Mouse (Mus musculus): ENCODE measurements around the gene Bpifb2. TPM values are rescaled to one million over a fixed set of nuclear protein-coding genes. Genes with fewer than 3 reads are reported as not detected.
A peak's percentile ranks its signal among the peaks of the same experiment; 100 is the strongest.
"Not testable (repeated sequence)": the region's sequence is repeated elsewhere in the genome, so short reads cannot be mapped to it uniquely, and the experiment has no call there.

Bpifb2 gene
- polyA plus RNA-seq (2016; fragmentation: Nextera tagmentation; extraction: Ambion mirVana), result not detected in 2 replicates

DNA sequence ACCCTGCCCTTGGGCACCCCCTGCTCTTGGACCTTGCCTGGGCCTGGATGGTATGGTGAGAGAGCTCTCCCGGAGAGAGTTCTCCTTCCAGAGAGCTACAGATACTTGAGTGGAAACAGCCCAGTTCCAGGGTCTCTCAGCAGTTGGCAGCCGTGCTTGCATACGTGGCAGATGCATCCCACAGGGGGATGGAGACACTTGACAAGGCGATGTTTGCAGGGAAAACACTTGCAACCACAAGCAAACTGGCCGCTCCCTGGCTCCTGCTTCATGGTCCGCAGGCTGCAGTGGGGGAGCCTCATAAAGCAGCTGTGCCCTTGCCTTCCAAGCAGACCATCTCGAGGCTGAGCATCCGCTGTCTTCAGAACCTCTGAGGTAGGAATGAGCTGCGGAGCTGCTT lies at the start of gene Bpifb2:
Gene Bpifb2 (plus strand): TSS at position 301 of the 400 bp plus-strand sequence.
- no peak within 1 kb of the TSS for H3K4me2 ChIP-seq (replicated peaks)
- no peak within 1 kb of the TSS for H3K27ac ChIP-seq
- no peaks in the 10 kb centered on the region for H3K9me3 ChIP-seq
- no peaks in the 10 kb centered on the region for H3K36me3 ChIP-seq
- H3K27me3 ChIP-seq, result no peaks in the 10 kb centered on the region
- no peak for ATAC-seq (ENCODE audit: insufficient number of reproducible peaks, insufficient read depth, low FRiP score, low TSS enrichment)
- H3K9ac ChIP-seq, result no peak within 1 kb of the TSS
- no peak within 1 kb of the TSS for H3K4me3 ChIP-seq
- H3K4me1 ChIP-seq, result no peaks in the 10 kb centered on the region
- WGBS, result 75% methylated on average over 9 of the region's 9 CpGs

DNA sequence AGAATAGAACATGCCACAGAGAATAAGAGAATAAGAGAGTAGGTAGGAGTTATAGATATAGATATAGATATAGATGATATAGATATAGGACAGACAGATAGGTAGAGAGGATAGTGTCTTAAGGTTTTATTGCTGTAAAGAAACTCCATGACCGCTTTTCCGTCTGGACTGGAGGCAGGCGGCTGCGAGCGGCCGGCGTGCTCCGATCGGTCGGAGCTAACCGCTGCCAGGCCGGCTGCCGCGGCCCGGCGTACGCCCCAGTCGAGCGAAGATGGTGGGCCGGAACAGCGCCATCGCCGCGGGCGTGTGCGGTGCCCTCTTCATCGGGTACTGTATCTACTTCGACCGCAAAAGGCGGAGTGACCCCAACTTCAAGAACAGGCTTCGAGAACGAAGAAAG lies 48.9 kb upstream of the Bpifb2 start:
- not testable (repeated sequence) for H3K36me3 ChIP-seq; H3K9me3 ChIP-seq; H3K4me3 ChIP-seq; H3K27ac ChIP-seq; ATAC-seq (ENCODE audit: insufficient number of reproducible peaks, insufficient read depth, low FRiP score, low TSS enrichment); H3K4me1 ChIP-seq; H3K4me2 ChIP-seq (replicated peaks); H3K9ac ChIP-seq; H3K27me3 ChIP-seq
- WGBS, result 58% methylated on average over 32 of the region's 32 CpGs

- no peaks in the 10 kb centered on the region for H3K4me1 ChIP-seq
- ATAC-seq (ENCODE audit: insufficient number of reproducible peaks, insufficient read depth, low FRiP score, low TSS enrichment), result no peak
- no peaks in the 10 kb centered on the region for H3K27me3 ChIP-seq
- H3K4me3 ChIP-seq, result no peak overlapping the region
- H3K27ac ChIP-seq, result no peak overlapping the region
- WGBS, result 87% methylated on average over 8 of the region's 8 CpGs
- no peak overlapping the region for H3K9ac ChIP-seq
- no peaks in the 10 kb centered on the region for H3K36me3 ChIP-seq
- no peaks in the 10 kb centered on the region for H3K9me3 ChIP-seq
- H3K4me2 ChIP-seq (replicated peaks), result no peak overlapping the region
Observed at GRCm38 (mm10) chr2:153827171-153827830, 47.5 kb upstream of the Bpifb2 start.

GRCm38 (mm10) chr2:153828704-153829103 lies 46.1 kb upstream of the Bpifb2 start:
- Histone ChIP-seq H3K9me3 (no peaks in the 10 kb centered on the region), H3K4me2 (replicated peaks) (no peak overlapping the region), H3K4me1 (no peaks in the 10 kb centered on the region), H3K27ac (no peak overlapping the region), H3K9ac (no peak overlapping the region), H3K27me3 (no peaks in the 10 kb centered on the region), H3K36me3 (no peaks in the 10 kb centered on the region), H3K4me3 (no peak overlapping the region)
- ATAC-seq (ENCODE audit: insufficient number of reproducible peaks, insufficient read depth, low FRiP score, low TSS enrichment), result no peak
- WGBS, result 68% methylated on average over 7 of the region's 7 CpGs

DNA sequence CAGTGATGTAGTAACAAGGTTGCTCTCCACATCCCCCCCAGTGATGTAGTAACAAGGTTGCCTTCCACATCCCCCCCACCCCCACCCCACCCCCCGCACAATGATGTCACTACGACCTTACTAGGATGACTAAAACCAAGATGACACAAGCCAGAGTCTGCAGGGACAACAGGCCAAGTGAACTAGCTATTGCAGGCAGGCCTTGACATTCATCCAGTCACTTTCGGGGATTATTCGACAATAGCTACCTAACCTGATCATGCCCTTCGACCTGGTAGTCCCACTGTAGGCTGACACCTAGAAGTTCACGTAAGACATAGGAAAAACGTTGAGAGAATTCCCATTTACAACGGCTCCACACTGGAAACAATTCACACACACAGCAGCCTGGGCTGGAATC lies 41.6 kb upstream of the Bpifb2 start:
- Histone ChIP-seq H3K27ac (no peak overlapping the region), H3K4me3 (no peak overlapping the region), H3K4me2 (replicated peaks) (no peak overlapping the region), H3K27me3 (no peaks in the 10 kb centered on the region), H3K4me1 (no peaks in the 10 kb centered on the region), H3K36me3 (no peaks in the 10 kb centered on the region), H3K9ac (no peak overlapping the region), H3K9me3 (no peaks in the 10 kb centered on the region)
- WGBS, result 84% methylated on average over 8 of the region's 8 CpGs
- ATAC-seq (ENCODE audit: insufficient number of reproducible peaks, insufficient read depth, low FRiP score, low TSS enrichment), result no peak

- Histone ChIP-seq H3K4me2 (replicated peaks) (no peak overlapping the region), H3K27ac (no peak overlapping the region), H3K9me3 (no peaks in the 10 kb centered on the region), H3K36me3 (no peaks in the 10 kb centered on the region), H3K27me3 (no peaks in the 10 kb centered on the region), H3K4me3 (no peak overlapping the region), H3K4me1 (no peaks in the 10 kb centered on the region), H3K9ac (no peak overlapping the region)
- ATAC-seq (ENCODE audit: insufficient number of reproducible peaks, insufficient read depth, low FRiP score, low TSS enrichment), result no peak
- WGBS, result 85% methylated on average over 8 of the region's 8 CpGs
Observed at GRCm38 (mm10) chr2:153842854-153843253, 32.0 kb upstream of the Bpifb2 start.

DNA sequence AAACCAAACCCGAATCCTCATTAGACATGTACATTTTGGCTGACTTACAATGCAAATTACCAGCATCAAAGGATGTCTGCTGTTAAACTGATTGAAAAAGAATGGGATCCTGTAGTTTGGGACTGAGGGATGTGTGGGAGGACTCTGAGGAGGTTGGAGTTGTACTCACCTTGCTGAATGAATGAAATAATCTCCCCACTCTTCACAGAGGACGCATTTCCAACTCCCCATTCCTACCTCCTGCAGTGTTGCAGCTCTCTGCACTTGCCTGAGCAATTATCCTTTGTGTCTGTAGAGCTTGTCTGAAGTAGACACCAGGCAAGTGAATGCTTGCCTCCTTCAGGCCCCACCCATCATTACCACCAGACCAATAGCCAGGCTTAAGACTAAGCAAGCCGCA lies 26.5 kb upstream of the Bpifb2 start:
- Histone ChIP-seq H3K9me3 (no peaks in the 10 kb centered on the region), H3K27ac (no peak overlapping the region), H3K4me3 (no peak overlapping the region), H3K9ac (no peak overlapping the region), H3K4me2 (replicated peaks) (no peak overlapping the region), H3K27me3 (no peaks in the 10 kb centered on the region), H3K4me1 (no peaks in the 10 kb centered on the region), H3K36me3 (no peaks in the 10 kb centered on the region)
- WGBS, result 78% methylated on average over 3 of the region's 3 CpGs
- ATAC-seq (ENCODE audit: insufficient number of reproducible peaks, insufficient read depth, low FRiP score, low TSS enrichment), result no peak

DNA sequence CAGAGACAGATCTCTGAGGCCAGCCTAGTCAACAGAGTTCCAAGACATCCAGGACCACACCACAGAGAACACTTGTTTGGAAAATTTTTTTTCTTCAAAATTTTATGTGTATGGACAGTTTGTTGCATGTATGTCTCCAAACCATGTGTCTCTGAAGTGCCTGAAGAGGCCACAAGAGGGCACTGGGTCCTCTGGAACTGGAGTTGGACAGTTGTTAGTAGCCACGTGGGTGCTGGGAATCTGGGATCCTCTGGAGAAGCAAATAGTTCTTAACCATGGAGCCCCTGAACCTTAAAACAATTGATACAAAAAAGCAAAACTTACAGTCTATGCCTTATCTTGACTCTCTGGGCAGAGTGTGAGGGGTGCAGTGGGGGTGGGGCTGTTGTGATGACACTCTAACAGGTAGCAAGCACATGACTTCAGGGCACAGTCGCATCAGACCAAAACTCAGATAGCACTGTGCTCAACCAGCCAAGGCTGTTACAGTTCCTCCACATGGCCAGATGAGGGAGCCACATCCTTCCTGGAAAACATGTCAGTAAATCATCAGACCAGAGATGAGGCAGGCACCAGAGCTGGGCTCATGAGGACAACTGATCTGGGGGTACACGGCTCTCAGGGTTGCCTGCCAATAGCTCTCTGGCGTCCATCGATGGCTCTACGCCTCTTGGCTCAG lies 24.4 kb upstream of the Bpifb2 start:
- no peak overlapping the region for H3K27ac ChIP-seq
- H3K4me1 ChIP-seq, result no peaks in the 10 kb centered on the region
- no peaks in the 10 kb centered on the region for H3K36me3 ChIP-seq
- no peak for ATAC-seq (ENCODE audit: insufficient number of reproducible peaks, insufficient read depth, low FRiP score, low TSS enrichment)
- WGBS, result 82% methylated on average over 6 of the region's 6 CpGs
- H3K27me3 ChIP-seq, result no peaks in the 10 kb centered on the region
- H3K4me3 ChIP-seq, result no peak overlapping the region
- H3K9me3 ChIP-seq, result no peaks in the 10 kb centered on the region
- no peak overlapping the region for H3K9ac ChIP-seq
- no peak overlapping the region for H3K4me2 ChIP-seq (replicated peaks)

GRCm38 (mm10) chr2:153851030-153851360 lies 23.9 kb upstream of the Bpifb2 start:
- Histone ChIP-seq H3K9ac (no peak overlapping the region), H3K9me3 (no peaks in the 10 kb centered on the region), H3K27me3 (no peaks in the 10 kb centered on the region), H3K36me3 (no peaks in the 10 kb centered on the region), H3K4me2 (replicated peaks) (no peak overlapping the region), H3K4me1 (no peaks in the 10 kb centered on the region), H3K27ac (no peak overlapping the region), H3K4me3 (no peak overlapping the region)
- 46% methylated on average over 4 of the region's 4 CpGs for WGBS
- ATAC-seq (ENCODE audit: insufficient number of reproducible peaks, insufficient read depth, low FRiP score, low TSS enrichment), result no peak

DNA sequence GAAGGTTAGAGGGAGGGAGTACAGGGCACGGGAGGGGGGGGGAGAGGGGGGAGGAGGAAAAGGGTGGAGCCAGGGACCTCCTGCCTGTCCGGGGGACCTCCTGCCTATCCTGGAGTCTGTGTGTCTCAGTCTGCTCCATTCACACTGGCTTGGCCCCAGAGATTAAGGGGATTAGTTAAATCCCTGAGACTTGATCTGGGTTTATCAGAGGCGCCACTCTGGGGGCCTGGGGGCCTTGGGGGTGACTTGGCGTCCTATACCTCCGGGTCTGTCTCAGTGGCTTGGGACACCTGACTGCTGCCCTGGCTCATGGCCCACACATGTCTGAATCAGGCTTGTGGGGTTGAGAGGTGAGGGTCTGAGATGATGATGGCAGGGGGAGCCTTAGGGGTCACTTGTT lies 21.3 kb upstream of the Bpifb2 start:
- no peak overlapping the region for H3K4me2 ChIP-seq (replicated peaks)
- no peak overlapping the region for H3K4me3 ChIP-seq
- H3K9ac ChIP-seq, result no peak overlapping the region
- WGBS, result 15% methylated on average over 5 of the region's 5 CpGs
- H3K36me3 ChIP-seq, result no peaks in the 10 kb centered on the region
- no peaks in the 10 kb centered on the region for H3K9me3 ChIP-seq
- no peaks in the 10 kb centered on the region for H3K4me1 ChIP-seq
- no peaks in the 10 kb centered on the region for H3K27me3 ChIP-seq
- H3K27ac ChIP-seq, result no peak overlapping the region
- peak; percentile 61; the same call in 1 of the 2 replicates for ATAC-seq (ENCODE audit: insufficient number of reproducible peaks, insufficient read depth, low FRiP score, low TSS enrichment)

- H3K4me1 ChIP-seq, result no peaks in the 10 kb centered on the region
Observed at GRCm38 (mm10) chr2:153859581-153859980, 15.3 kb upstream of the Bpifb2 start.

GRCm38 (mm10) chr2:153860315-153860714 lies 14.5 kb upstream of the Bpifb2 start:
- Histone ChIP-seq H3K4me2 (replicated peaks) (no peak overlapping the region), H3K4me1 (no peaks in the 10 kb centered on the region), H3K27me3 (no peaks in the 10 kb centered on the region), H3K9me3 (no peaks in the 10 kb centered on the region), H3K36me3 (no peaks in the 10 kb centered on the region), H3K9ac (no peak overlapping the region), H3K27ac (no peak overlapping the region), H3K4me3 (no peak overlapping the region)
- no peak for ATAC-seq (ENCODE audit: insufficient number of reproducible peaks, insufficient read depth, low FRiP score, low TSS enrichment)
- WGBS, result 85% methylated on average over 11 of the region's 11 CpGs

More at GRCm38 (mm10) chr2:153859581-153859980, 15.3 kb upstream of the Bpifb2 start:
- Histone ChIP-seq H3K4me2 (replicated peaks) (no peak overlapping the region), H3K36me3 (no peaks in the 10 kb centered on the region), H3K4me3 (no peak overlapping the region), H3K9me3 (no peaks in the 10 kb centered on the region), H3K27ac (no peak overlapping the region), H3K9ac (no peak overlapping the region), H3K27me3 (no peaks in the 10 kb centered on the region)
- no peak for ATAC-seq (ENCODE audit: insufficient number of reproducible peaks, insufficient read depth, low FRiP score, low TSS enrichment)
- 58% methylated on average over 2 of the region's 2 CpGs for WGBS
